Mouse (Mus musculus) stomach, embryonic 15.5 days (tissue): ENCODE measurements at regions not wholly inside any gene's neighbourhood (a gene's known extent, or its start where the extent isn't known, plus 50 kb on each side); places are given as distances from the start of the nearest gene placed in this dataset.

Experiments used
- ATAC-seq: fragments of 200-750 bp; cut with Nextera tagmentation; 2 replicates; pipeline ENCODE4 v1.8.0; 2017; ENCODE audit warnings: low read depth, moderate number of reproducible peaks, moderate TSS enrichment; ENCODE audit not compliant: insufficient read depth, low FRiP score
- H3K27ac ChIP-seq: fragments of 300-500 bp; sonication (generic); 2 replicates; pipeline ENCODE4 v1.5.1; 2015; ENCODE audit warnings: mild to moderate bottlenecking, inconsistent platforms
- H3K27me3 ChIP-seq: fragments of 300-500 bp; sonication (generic); replicated peaks from 2 replicates; pipeline ENCODE4 v1.6.1; 2015; ENCODE audit warnings: inconsistent platforms
- H3K36me3 ChIP-seq: fragments of 300-500 bp; sonication (generic); 2 replicates; pipeline ENCODE4 v1.6.1; 2015; ENCODE audit warnings: inconsistent platforms
- H3K4me1 ChIP-seq: fragments of 300-500 bp; sonication (generic); 2 replicates; pipeline ENCODE4 v1.6.1; 2015; ENCODE audit warnings: inconsistent platforms
- H3K4me2 ChIP-seq: fragments of 300-500 bp; sonication (generic); 2 replicates; pipeline ENCODE4 v1.6.1; 2015; ENCODE audit warnings: mild to moderate bottlenecking, inconsistent platforms
- H3K4me3 ChIP-seq: fragments of 300-500 bp; sonication (generic); replicated peaks from 2 replicates; pipeline ENCODE4 v1.5.1; 2015; ENCODE audit warnings: inconsistent platforms
- H3K9ac ChIP-seq: fragments of 300-500 bp; sonication (generic); 2 replicates; pipeline ENCODE4 v1.6.1; 2015; ENCODE audit warnings: inconsistent platforms
- H3K9me3 ChIP-seq: fragments of 300-500 bp; sonication (generic); 2 replicates; pipeline ENCODE4 v1.6.1; 2016; ENCODE audit warnings: inconsistent platforms
- WGBS: fragments of 180-500 bp; shearing (Covaris S2); methylation state at CpG from one replicate; pipeline ENCODE4 v1.1.7; 2015; 5-methylcytosine and 5-hydroxymethylcytosine counted together

DNA sequence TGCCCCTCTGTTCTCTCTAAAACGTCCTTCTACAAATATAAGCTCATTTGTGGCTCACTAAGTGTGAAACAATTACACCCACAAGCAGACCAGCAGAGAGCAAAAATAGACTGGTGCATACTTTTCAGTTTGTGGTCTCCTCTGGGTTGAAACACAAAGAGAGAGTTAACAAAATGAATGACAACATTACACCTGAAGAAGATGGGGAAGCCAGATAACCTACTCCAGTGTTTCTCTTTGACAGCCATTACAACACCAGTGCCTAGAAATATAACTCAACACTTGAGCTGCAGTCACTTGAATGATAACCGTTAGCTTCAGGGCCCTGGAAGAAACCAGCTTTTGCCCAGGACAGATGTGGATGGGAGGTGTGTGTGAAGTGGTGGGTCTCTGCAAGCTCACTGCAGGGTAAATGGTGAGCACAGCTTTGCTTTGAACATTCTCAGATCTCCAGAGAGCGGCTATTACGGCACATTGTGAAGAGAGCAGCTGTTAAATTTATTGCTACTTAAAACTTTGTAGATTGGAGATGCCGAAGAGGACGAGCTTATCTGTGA lies 316.5 kb upstream of the 4930412O13Rik start:
- no peak overlapping the region for H3K9ac ChIP-seq
- ATAC-seq = no peak
- WGBS = 35% methylated on average over 6 of the region's 6 CpGs

DNA sequence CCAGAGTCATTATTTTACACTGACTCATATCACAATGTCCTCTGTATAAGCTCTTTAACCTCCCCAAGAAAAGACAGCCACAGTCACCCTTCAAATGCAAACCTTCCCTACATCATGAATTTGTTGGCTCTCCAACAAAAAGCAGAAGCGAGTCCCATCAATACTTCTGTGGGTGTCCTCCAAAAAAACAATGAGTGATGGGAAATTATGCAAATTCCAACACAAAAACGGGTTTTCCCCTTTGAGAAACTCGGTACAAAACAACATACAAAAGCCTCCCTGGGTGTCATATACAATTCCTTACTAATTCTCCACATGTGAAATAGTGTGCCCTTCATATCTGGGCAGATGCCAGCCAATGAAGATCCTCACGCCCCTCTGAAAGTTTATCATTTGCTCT lies 311.8 kb upstream of the 4930412O13Rik start:
- no peaks in the 10 kb centered on the region for H3K4me1 ChIP-seq
- H3K36me3 ChIP-seq = no peaks in the 10 kb centered on the region
- no peak overlapping the region for H3K9ac ChIP-seq
- H3K9me3 ChIP-seq = no peaks in the 10 kb centered on the region
- WGBS = 80% methylated on average over 4 of the region's 4 CpGs
- H3K27ac ChIP-seq = no peak overlapping the region
- ATAC-seq = no peak
- H3K4me3 ChIP-seq = no peak overlapping the region
- no peak overlapping the region for H3K4me2 ChIP-seq
- no peaks in the 10 kb centered on the region for H3K27me3 ChIP-seq

More for the DNA sequence above, 316.5 kb upstream of the 4930412O13Rik start:
- no peaks in the 10 kb centered on the region for H3K9me3 ChIP-seq
- no peak overlapping the region for H3K27ac ChIP-seq
- H3K4me1 ChIP-seq = no peaks in the 10 kb centered on the region
- no peak overlapping the region for H3K4me2 ChIP-seq
- H3K36me3 ChIP-seq = no peaks in the 10 kb centered on the region
- H3K4me3 ChIP-seq = no peak overlapping the region
- H3K27me3 ChIP-seq = no peaks in the 10 kb centered on the region

DNA sequence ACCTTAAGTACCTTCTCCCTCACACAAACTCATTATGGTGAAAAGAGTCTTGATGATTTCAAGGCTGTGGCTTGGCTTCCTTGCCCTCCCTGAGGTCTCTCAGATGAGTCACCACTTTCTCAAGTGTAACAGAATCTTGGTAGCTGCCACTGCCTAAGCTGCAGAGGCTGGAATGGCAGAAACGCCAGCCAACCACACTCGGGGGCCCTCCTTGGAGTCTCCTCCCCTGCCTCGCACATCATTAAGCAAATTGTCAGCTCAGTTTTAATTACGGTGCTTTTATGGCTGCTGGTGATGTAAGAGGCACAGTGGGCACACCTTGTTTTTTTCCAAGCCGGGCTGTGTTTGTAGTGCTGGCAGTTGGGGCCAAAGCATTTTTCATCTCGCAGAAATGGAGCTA lies 306.9 kb upstream of the 4930412O13Rik start:
- Histone ChIP-seq H3K27ac (no peak overlapping the region), H3K4me3 (no peak overlapping the region)
- WGBS = 44% methylated on average over 6 of the region's 6 CpGs

DNA sequence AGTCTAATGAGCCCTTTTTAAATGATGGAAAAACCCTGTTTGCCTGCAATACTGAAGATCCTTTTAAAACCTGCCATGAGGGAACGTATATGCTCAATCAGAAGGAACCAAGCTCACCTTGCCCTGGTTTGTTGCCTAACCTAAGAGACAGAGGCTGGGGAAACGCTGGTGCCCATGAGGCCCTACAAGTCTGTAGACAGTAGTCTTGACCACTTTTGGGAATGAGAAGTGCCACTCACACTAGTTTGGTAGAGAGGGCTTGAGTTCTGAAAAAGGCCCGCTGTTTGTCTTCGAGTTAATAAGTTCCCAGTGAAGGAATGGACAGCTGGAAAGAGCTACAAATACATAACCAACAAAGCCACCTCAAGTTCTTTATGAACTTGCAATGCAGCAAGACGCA lies 306.4 kb upstream of the 4930412O13Rik start:
- Histone ChIP-seq H3K4me3 (no peak overlapping the region), H3K9ac (no peak overlapping the region), H3K4me1 (no peaks in the 10 kb centered on the region), H3K27ac (no peak overlapping the region), H3K4me2 (no peak overlapping the region), H3K9me3 (no peaks in the 10 kb centered on the region), H3K27me3 (no peaks in the 10 kb centered on the region), H3K36me3 (no peaks in the 10 kb centered on the region)
- ATAC-seq = no peak
- WGBS = 86% methylated on average over 5 of the region's 5 CpGs

More for the DNA sequence above, 306.9 kb upstream of the 4930412O13Rik start:
- Histone ChIP-seq H3K4me1 (no peaks in the 10 kb centered on the region), H3K4me2 (no peak overlapping the region), H3K9ac (no peak overlapping the region), H3K27me3 (no peaks in the 10 kb centered on the region), H3K9me3 (no peaks in the 10 kb centered on the region), H3K36me3 (no peaks in the 10 kb centered on the region)
- no peak for ATAC-seq

DNA sequence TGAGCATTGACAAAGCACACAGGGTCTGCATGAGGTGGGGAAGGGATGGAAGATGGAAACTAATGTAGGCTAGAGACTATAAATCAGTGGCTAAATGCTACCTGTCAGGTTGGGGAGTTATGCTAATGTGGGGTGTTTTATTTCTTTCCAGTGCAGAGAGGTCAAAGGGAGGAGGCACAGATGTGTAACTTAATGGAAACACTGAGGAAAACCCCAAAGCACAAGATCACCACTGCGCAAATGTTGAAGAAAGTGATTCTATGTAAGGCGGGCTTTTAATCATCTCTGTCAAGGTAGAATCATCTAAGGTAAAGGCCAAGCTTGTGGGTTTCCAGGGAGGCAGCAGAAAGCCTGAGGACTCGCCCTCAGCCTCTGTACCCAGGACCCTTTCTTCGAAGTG lies 303.2 kb upstream of the 4930412O13Rik start:
- Histone ChIP-seq H3K9me3 (no peaks in the 10 kb centered on the region), H3K36me3 (no peaks in the 10 kb centered on the region), H3K27ac (no peak overlapping the region), H3K27me3 (no peaks in the 10 kb centered on the region), H3K4me2 (no peak overlapping the region), H3K9ac (no peak overlapping the region), H3K4me3 (no peak overlapping the region), H3K4me1 (no peaks in the 10 kb centered on the region)
- 58% methylated on average over 4 of the region's 4 CpGs for WGBS
- ATAC-seq = no peak

DNA sequence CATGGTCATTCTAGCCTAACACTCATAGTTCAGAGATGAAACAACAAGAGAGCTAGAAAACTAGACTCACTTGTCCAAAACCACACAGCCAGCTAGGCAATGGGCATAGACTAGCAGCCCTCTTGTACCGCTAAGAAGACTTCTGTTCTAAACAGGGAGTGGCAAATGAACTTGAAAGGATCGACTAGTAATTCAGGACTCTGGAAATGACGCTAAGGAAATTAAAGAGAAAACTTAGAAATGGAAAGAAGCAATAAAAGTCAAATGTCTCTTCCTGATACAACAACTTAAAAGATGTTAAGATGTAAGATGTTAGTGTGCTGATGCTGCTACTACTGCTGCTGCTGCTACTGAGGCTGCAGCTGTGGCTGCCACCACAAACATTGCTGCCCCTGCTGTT lies 293.7 kb upstream of the 4930412O13Rik start:
- Histone ChIP-seq H3K4me2 (no peak overlapping the region), H3K9ac (no peak overlapping the region), H3K4me3 (no peak overlapping the region), H3K27ac (no peak overlapping the region), H3K4me1 (no peaks in the 10 kb centered on the region), H3K27me3 (no peaks in the 10 kb centered on the region), H3K36me3 (no peaks in the 10 kb centered on the region), H3K9me3 (no peaks in the 10 kb centered on the region)
- ATAC-seq = no peak
- 87% methylated on average over 3 of the region's 3 CpGs for WGBS

DNA sequence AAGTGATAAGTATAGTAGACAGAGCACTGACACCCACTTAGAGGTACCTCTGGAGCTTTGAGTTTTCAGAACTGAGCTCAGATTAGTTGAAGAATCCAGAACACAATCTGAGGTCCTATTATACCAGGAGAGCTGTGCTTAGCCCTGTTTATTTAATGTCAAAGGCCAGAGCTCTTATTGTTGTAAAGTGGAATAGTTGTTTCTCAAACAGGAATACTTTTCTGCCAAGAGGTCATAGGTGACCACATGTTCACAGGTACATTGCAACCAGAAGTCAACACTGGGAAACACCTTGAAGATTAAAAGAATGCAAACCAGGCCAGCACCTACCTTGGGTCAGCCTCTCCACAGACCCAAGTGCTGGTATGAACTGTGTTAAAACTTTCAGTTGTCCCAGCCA lies 291.9 kb upstream of the 4930412O13Rik start:
- H3K4me1 ChIP-seq = no peaks in the 10 kb centered on the region
- no peaks in the 10 kb centered on the region for H3K9me3 ChIP-seq
- H3K27me3 ChIP-seq = no peaks in the 10 kb centered on the region
- H3K27ac ChIP-seq = no peak overlapping the region
- no peak overlapping the region for H3K4me2 ChIP-seq
- ATAC-seq = no peak
- H3K9ac ChIP-seq = no peak overlapping the region
- H3K36me3 ChIP-seq = no peaks in the 10 kb centered on the region
- no peak overlapping the region for H3K4me3 ChIP-seq

DNA sequence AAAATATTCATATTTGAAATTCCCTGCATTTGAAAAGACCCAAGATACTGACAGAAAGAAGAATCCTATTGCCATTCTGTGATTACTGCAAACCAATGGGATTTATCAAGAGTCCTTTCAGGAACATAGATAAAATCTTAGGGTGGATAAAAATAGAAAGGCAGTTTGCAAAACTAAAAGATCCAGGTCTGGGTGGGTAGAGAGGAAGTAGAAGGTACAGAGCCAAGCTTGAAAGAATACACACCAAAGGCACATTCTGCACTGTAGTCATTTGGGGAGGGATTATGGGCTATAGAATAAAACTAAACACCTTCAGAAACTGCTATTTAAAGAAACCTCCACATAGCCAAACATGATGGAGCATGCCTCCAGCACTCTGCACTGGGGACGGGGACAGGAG lies 288.5 kb upstream of the 4930412O13Rik start:
- Histone ChIP-seq H3K36me3 (no peaks in the 10 kb centered on the region), H3K27me3 (no peaks in the 10 kb centered on the region), H3K4me1 (no peaks in the 10 kb centered on the region), H3K9ac (no peak overlapping the region), H3K4me3 (no peak overlapping the region), H3K4me2 (no peak overlapping the region), H3K27ac (no peak overlapping the region), H3K9me3 (no peaks in the 10 kb centered on the region)
- WGBS = 63% methylated on average over 1 of the region's 1 CpGs
- no peak for ATAC-seq

DNA sequence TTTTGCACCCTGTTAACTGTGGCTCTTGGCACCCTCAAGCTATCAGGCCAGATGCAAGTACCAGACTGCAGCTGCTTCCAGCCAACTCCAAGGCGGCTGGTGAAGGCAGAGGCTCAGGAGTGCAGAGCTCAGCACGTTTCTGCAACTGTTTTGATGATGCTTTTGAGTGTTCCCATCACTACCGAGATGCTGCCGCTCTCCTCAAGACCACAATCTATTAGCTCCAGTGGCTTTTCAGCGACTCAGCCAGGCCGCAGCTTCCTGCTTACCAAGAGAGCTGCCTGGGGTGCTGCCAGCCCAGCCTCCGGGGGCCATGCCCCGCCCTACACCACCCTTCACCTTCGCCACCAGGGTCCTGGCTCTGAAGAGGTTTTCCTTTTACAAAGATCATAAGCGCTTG lies 287.1 kb upstream of the 4930412O13Rik start:
- H3K27ac ChIP-seq = no peak overlapping the region
- no peak for ATAC-seq
- H3K4me3 ChIP-seq = no peak overlapping the region
- H3K9ac ChIP-seq = no peak overlapping the region
- no peaks in the 10 kb centered on the region for H3K27me3 ChIP-seq
- 35% methylated on average over 10 of the region's 10 CpGs for WGBS
- H3K4me1 ChIP-seq = no peaks in the 10 kb centered on the region
- no peaks in the 10 kb centered on the region for H3K9me3 ChIP-seq
- no peaks in the 10 kb centered on the region for H3K36me3 ChIP-seq
- no peak overlapping the region for H3K4me2 ChIP-seq

DNA sequence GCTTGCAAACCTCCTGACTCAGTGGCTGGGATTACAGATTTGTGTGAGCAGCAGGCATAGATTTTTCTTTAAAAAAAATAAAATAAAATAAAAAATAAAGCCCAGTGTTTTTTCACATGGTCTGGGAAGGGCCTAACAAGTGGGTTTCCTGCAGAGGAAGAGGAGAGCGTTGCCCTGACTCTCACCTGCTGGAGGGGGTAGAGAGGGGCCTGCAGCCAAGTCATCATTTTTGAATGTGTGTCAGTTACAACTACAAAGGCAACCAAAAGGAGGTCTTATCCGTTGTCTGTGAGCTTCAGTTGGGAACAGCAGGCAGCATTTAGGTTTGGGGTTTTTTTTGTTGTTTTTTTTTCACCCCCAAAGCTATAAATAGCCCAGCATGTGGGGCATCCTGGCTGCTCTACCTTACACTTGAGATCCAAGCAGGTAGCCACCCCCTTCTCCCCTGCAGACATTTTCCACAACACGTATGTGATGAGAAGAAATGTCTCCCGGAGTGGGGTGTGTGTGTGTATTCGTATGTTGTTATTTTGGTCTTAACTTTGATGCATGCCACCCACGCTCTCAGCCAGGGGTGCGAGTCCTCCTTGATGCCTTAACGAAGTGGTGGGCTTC lies 285.7 kb upstream of the 4930412O13Rik start:
- Histone ChIP-seq H3K36me3 (no peaks in the 10 kb centered on the region), H3K4me2 (no peak overlapping the region), H3K9ac (no peak overlapping the region), H3K27me3 (no peaks in the 10 kb centered on the region), H3K9me3 (no peaks in the 10 kb centered on the region), H3K27ac (no peak overlapping the region), H3K4me1 (no peaks in the 10 kb centered on the region), H3K4me3 (no peak overlapping the region)
- ATAC-seq = no peak
- 74% methylated on average over 8 of the region's 8 CpGs for WGBS

DNA sequence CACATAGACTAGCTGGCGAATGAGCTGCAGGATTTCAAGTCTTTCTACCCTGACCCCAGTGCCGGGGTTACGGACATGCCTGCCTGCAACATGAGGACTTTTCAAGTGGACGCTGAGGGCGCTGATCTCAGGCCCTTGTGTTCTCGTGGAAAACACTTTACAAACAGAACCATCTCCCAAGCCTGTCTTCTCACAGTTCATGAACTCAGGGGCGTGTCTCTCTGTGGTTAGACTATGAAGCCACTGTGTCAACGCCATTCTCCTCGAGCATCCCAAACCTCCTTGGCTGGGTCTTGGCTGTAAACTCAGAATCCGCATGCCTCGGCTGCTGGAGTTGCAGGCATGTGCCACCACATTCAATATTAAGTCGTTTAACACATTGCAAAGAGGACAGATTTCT lies 284.9 kb upstream of the 4930412O13Rik start:
- no peak for ATAC-seq
- Histone ChIP-seq H3K4me2 (no peak overlapping the region), H3K4me3 (no peak overlapping the region), H3K4me1 (no peaks in the 10 kb centered on the region), H3K27ac (no peak overlapping the region), H3K9ac (no peak overlapping the region), H3K36me3 (no peaks in the 10 kb centered on the region), H3K27me3 (no peaks in the 10 kb centered on the region), H3K9me3 (no peaks in the 10 kb centered on the region)
- 70% methylated on average over 12 of the region's 12 CpGs for WGBS

DNA sequence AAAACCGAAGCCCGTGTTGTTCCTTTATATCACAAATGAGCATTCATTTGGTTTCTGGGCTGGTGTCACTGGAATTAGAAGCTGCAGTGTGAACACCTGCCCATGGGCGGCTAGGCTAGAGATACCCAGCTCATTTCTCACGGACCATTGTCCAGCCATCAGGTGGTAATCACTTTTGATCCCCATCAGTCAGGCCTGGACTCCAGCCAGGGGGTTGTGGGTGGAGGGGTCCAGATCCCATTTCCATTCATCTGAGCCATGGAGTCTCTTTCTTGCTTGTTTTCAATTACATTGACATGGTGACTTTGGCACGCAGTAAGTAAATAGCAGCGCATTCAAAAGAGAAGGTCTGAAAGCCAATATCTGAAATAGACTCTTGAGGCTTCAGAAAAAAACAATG lies 276.1 kb upstream of the 4930412O13Rik start:
- Histone ChIP-seq H3K4me2 (no peak overlapping the region), H3K36me3 (no peaks in the 10 kb centered on the region), H3K4me1 (no peaks in the 10 kb centered on the region), H3K27ac (no peak overlapping the region), H3K9ac (no peak overlapping the region), H3K4me3 (no peak overlapping the region), H3K27me3 (no peaks in the 10 kb centered on the region), H3K9me3 (no peaks in the 10 kb centered on the region)
- 68% methylated on average over 6 of the region's 6 CpGs for WGBS
- no peak for ATAC-seq

DNA sequence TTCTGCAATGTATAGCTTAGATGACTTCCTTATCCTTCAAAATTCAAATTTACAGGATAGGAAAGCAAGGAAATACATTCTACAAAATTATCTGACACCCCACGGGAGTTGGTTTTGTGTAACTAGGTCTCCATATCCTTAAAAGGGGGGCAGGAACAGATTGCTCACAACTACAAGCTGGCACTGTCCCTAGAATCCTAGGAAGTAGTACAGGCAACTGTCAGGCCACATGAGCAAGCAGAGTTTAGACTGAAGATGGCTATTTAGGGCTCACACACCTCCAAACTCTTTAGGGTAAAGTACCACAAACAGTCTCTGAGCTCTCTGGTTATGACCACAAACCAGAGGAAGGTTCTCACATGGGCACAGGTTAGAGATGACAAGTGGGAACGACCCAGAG lies 273.5 kb upstream of the 4930412O13Rik start:
- no peak overlapping the region for H3K9ac ChIP-seq
- no peak overlapping the region for H3K27ac ChIP-seq
- H3K4me1 ChIP-seq = no peaks in the 10 kb centered on the region
- no peak overlapping the region for H3K4me3 ChIP-seq
- H3K36me3 ChIP-seq = no peaks in the 10 kb centered on the region
- H3K27me3 ChIP-seq = no peaks in the 10 kb centered on the region
- ATAC-seq = no peak
- H3K9me3 ChIP-seq = no peaks in the 10 kb centered on the region
- H3K4me2 ChIP-seq = no peak overlapping the region
- WGBS = 81% methylated on average over 2 of the region's 2 CpGs
